Mouse (Mus musculus): ENCODE results near the gene Camk1d.

Camk1d gene

DNA sequence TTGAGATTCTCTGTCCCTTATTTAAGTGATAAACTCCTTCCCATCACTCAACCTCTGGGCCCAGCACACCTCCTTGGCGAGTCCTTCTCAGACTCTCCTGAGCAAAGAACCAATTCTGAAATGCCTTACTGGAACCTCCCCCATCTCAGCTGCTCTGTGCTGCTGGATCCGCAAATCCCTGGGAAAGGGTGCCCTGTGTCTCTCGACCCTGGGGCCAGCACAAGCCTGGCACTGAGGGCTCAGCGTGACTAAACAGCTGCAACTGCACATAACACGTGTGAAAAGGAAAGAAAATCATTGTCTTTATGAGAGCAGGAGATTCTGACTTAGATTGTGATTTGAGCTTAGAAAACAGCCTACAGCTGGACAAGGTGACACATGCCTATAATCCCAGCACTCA is 52.4 kb downstream of the Camk1d start:
- DNase-seq (ENCODE audit: low spot score): no peak

DNA sequence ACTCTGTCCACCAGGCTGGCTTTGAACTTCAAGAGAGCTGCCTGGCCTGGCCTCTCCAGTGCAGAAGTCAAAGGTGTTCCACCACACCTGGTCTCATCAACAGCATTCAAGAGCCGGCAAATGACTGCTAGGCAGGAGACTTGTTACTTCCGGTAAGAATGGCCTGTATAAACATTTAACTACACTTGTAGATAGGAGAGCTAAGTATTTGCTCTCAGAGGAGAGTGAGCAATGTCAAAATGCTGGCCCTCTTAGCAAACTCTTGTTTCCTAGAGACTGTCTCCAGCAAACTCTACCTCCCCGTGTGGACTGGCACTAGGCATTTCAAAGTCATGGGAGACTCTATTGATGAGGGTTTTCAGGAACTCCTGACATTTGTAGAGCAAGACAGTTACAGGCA is 56.3 kb downstream of the Camk1d start:
- no peak for DNase-seq (ENCODE audit: low spot score)

- no peak for DNase-seq (ENCODE audit: low spot score)
These were observed 58.0 kb downstream of the Camk1d start for GRCm38 (mm10) chr2:5656326-5656725.

- no peak for DNase-seq (ENCODE audit: low spot score)
These were observed 62.2 kb downstream of the Camk1d start for GRCm38 (mm10) chr2:5652071-5652470.

GRCm38 (mm10) chr2:5651285-5651870 is 62.9 kb downstream of the Camk1d start:
- no peak for DNase-seq (ENCODE audit: low spot score)

DNA sequence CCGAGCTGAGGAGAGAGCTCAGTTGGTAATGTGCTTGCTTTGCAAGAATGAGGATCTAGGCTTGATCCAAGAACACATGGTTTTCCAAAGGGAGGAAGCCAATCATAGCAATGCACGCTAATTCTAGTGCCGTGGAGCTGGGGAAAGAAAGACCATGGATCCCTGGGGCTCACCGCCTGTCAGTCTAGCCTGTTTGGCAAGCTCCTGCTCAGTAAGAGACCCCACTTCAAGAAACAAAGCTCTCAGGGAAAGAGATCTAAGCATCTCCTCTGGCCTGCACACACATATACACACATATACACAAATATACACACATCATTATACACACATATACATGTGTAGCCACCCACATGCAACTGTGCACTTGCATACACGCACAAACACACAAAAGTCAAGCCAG is 65.1 kb downstream of the Camk1d start:
- no peak for DNase-seq (ENCODE audit: low spot score)

DNA sequence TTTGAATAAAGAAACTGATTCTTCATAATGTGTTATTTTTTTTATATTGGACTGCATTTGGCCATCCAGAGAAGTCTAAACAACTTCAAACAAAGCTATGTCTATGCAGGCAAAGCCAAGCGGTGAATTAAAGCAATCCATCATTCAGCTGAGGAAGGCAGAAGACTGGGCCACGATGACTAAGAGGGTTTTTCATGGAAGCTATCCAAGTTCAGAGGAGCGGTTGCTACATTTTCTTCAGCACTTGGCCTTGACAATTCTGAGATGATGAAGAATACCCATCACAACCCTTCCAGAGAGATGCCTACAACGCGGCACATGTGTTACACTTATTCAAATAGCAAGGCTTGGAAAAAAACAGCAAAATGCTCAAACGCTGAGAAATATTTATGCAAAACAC is 65.6 kb downstream of the Camk1d start:
- DNase-seq (ENCODE audit: low spot score): no peak

DNA sequence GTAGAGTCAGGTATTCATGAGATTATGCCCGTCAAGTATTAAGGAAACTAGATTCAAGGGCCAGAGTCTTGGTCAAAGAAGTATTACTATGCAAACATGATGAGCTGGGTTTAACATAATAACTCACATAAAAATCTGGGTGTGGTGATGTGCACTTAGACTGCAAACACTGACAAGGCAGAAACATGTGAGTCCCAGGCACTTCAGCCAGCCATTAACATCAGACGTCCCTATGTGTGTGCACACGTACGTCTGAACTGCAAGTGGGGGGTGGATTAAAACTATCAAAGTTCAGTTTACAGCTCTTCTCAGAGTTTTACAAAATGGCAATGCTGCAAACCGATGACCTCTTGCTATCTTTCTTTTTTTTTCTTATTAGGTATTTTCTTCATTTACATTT is 68.0 kb downstream of the Camk1d start:
- no peak for DNase-seq (ENCODE audit: low spot score)

DNA sequence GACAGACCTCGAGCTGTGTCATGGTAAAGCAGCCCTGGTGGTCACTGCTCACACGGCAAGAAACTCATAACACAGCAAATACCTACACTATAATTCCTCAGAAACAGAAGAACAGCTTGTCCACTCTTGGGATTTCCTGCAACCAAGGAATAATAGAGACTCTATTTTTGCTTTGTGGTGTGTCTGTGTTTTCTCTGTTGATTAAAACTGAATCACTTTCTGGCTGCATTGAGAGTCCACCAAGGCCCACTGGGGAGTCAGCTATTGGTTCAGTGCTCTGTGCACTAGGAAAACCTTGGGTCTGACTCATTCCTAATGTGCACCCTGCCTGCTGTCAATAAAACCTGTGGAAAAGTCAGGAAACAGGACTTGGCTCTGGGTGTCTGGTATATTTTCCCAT is 68.7 kb downstream of the Camk1d start:
- peak; percentile 15 for DNase-seq (ENCODE audit: low spot score)

- no peak for DNase-seq (ENCODE audit: low spot score)
These were observed 70.4 kb downstream of the Camk1d start for GRCm38 (mm10) chr2:5643937-5644336.

- DNase-seq (ENCODE audit: low spot score): no peak
These were observed 71.1 kb downstream of the Camk1d start for GRCm38 (mm10) chr2:5643226-5643625.

DNA sequence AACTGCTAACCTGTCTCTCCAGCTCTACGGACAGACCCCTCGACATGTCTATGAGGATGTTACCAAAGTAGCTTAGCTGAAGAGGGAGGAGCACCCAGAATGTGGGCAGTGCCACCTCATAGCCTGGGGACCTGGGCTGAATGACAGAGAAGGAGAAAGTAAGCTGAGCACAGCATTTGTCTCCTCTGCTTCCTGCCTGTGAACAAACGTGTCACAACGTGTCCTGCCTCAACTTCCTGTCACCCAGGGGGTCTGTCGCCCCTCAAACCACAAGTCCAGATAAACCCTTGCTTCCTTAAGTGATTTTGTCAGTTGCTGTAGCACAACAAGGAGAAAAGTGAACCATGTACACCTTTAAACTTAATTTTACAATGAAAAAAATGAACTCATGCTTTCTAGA is 71.7 kb downstream of the Camk1d start:
- DNase-seq (ENCODE audit: low spot score): no peak

GRCm38 (mm10) chr2:5641678-5642077 is 72.6 kb downstream of the Camk1d start:
- no peak for DNase-seq (ENCODE audit: low spot score)

DNA sequence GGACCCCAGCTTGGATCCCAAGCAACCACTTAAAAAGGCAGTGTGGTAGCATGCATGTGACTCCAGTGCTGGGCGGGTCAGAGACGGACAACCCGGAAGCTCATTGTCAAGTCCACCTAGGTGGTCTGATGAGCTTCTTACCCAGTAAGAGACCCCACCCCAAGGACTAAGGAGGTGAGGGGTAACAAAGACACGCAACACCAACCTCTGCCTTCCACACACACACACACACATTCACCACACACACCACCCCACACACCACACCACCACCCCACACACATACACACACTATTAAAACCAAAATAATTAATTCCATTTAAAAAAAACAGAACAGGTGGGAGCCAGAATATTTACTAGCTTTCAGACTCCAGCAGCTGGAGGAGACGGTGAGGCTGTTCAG is 73.7 kb downstream of the Camk1d start:
- no peak for DNase-seq (ENCODE audit: low spot score)

- DNase-seq (ENCODE audit: low spot score): peak; percentile 20
These were observed 77.2 kb downstream of the Camk1d start for GRCm38 (mm10) chr2:5636801-5637742.

- DNase-seq (ENCODE audit: low spot score): no peak
These were observed 82.0 kb downstream of the Camk1d start for GRCm38 (mm10) chr2:5632355-5632684.

DNA sequence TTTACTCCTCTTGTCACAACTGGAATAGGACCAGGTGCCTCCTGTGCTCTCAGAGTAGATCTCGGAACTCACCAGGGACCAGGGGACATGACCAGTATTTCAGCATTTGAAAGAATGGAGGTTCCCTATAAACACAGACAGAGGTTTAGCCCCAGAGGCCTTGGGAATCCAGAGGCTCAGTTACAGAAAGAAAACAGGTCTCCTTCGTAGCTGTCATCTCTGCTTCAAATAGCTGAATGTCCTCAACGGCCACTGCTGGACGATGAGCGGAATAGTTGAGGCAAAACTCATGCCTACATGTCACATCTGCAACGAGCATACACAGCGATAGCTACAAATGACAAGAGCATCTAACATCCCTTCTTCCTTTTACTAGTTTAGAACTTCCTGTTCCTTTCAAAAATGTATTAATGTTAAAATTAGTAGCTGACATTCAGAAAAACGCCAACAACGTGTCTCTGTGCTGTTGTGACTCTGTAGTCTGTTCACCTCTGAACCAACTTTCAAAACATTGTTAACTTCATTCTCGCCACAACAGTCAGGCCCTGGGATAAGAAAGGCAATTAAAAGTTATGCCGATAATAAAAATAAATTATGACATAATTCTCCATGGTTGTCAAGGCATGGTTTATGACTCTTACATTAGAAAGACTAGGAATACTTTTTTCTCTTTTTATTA is 82.5 kb downstream of the Camk1d start:
- DNase-seq (ENCODE audit: low spot score): no peak

GRCm38 (mm10) chr2:5630710-5631109 is 83.6 kb downstream of the Camk1d start:
- no peak for DNase-seq (ENCODE audit: low spot score)

- DNase-seq (ENCODE audit: low spot score): no peak
These were observed 89.9 kb downstream of the Camk1d start for GRCm38 (mm10) chr2:5624379-5624778.

- DNase-seq (ENCODE audit: low spot score): peak; percentile 7
These were observed 95.9 kb downstream of the Camk1d start for GRCm38 (mm10) chr2:5618361-5618896.

- peak; percentile 73 for DNase-seq (ENCODE audit: low spot score)
These were observed 99.4 kb downstream of the Camk1d start for GRCm38 (mm10) chr2:5614896-5615295.

- peak; percentile 8 for DNase-seq (ENCODE audit: low spot score)
These were observed 100.0 kb downstream of the Camk1d start for GRCm38 (mm10) chr2:5614308-5614705.

All from MN1 (cell line).